Comparison of ENCODE assay signal across 8 mouse cellular contexts in the genomic region with DNA sequence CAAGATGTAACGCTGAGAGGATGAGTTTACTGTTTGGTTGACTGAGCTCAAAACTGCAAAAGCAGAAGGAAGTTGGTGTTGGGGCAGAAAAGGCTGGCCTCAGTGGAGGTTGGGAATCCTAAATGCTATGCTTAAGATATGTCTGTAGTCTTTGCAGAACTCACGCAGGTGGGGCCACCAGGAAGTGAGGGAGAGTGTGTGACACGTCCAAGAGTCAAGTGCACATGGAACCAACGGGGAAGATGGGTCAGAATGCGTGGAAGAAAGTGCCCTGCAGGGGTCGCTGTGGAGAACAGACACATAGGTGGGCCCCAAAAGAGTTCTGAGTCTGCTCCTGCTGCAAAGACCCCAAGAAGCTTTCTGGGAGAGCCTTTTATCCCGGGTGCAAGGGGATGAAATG.
DNase-seq lines count a peak whose midpoint lies in the region; ATAC-seq lines count a peak whose summit lies in the region.

No protein-coding gene starts in this region.

- peak; percentile 35 for ATAC-seq in megakaryocyte-erythroid progenitor cell, adult 5-6 weeks (replicated peaks; ENCODE audit: low FRiP score, low TSS enrichment, poor library complexity, severe bottlenecking)

- peak; percentile 33 to 57 for DNase-seq in cerebellum, postnatal 10 days
- DNase-seq in cerebellum, adult 9-11 months, result no peak
- peak; percentile 20 for DNase-seq in right cerebral cortex, postnatal 4 days
- no peak for DNase-seq in right cerebral cortex, adult 2 months (ENCODE audit: low spot score in 2 of 2)
- DNase-seq in Muller cell, postnatal 12 days (ENCODE audit: inconsistent ontology term), result no peak
- no peak for DNase-seq in urinary bladder, postnatal 36 days (ENCODE audit: low spot score in 2 of 2)
- no peak for DNase-seq in frontal cortex, adult 2 months (ENCODE audit: extremely low spot score in 1 of 2, low spot score in 1 of 2)

Comparison
In these comparisons a context has a peak if more than half of its experiments do, and no peak if none do; other contexts are left out.
1. DNase-seq: peak in cerebellum, postnatal 10 days (2 of 2) and right cerebral cortex, postnatal 4 days (single experiment); none in cerebellum, adult 9-11 months (single experiment), right cerebral cortex, adult 2 months (0 of 2), Muller cell, postnatal 12 days (single experiment), urinary bladder, postnatal 36 days (0 of 2) and frontal cortex, adult 2 months (0 of 2).